Mouse (Mus musculus) CH12.LX (cell line): ENCODE measurements around the gene Slc39a1. TPM values are rescaled to one million over a fixed set of nuclear protein-coding genes. Genes with fewer than 3 reads are reported as not detected.

Source experiments
- DNase-seq: peaks from one replicate; pipeline ENCODE4 v3.0.0-alpha.2; 2013; ENCODE audit errors: extremely low read depth
- H3K27ac ChIP-seq: 2 replicates; pipeline ENCODE4 v1.5.1; 2012; ENCODE audit warnings: low read depth, mild to moderate bottlenecking, control low read depth, moderate library complexity; ENCODE audit not compliant: insufficient read depth
- H3K27me3 ChIP-seq: replicated peaks from 2 replicates; pipeline ENCODE3; 2012; ENCODE audit warnings: inconsistent platforms
- H3K36me3 ChIP-seq, 2 experiments: replicated peaks in 1 of 2; 2 replicates each; pipeline versions ENCODE3 to v1.6.1; 2012; ENCODE audit warnings: inconsistent platforms in 1 of 2, low read length in 1 of 2, mild to moderate bottlenecking in 1 of 2, mixed read lengths in 1 of 2, moderate library complexity in 1 of 2; ENCODE audit not compliant: control insufficient read depth in 1 of 2, insufficient read depth in 1 of 2
- H3K4me1 ChIP-seq, 2 experiments: 2 replicates each; pipeline ENCODE4 v1.6.1; 2012; ENCODE audit warnings: inconsistent platforms in 1 of 2, moderate library complexity in 1 of 2; ENCODE audit not compliant: insufficient read depth in 2 of 2, control insufficient read depth in 1 of 2
- H3K4me2 ChIP-seq: 2 replicates; pipeline ENCODE4 v1.6.1; 2012; ENCODE audit warnings: low read depth, mild to moderate bottlenecking, control low read depth; ENCODE audit not compliant: poor library complexity, insufficient read depth, severe bottlenecking
- H3K4me3 ChIP-seq, 3 experiments: fragments of 150-350 bp in 1 of 3; sonication (generic) in 1 of 3; replicated peaks in 1 of 3; 2 replicates each; pipeline versions ENCODE3 to v1.5.1; 2011 to 2012; ENCODE audit warnings: low read depth in 2 of 3, low read length in 2 of 3, mild to moderate bottlenecking in 2 of 3, moderate library complexity in 2 of 3, control low read depth in 1 of 3, improper control_type of control experiment in 1 of 3, inconsistent platforms in 1 of 3, mixed read lengths in 1 of 3; ENCODE audit not compliant: poor library complexity in 1 of 3
- H3K79me2 ChIP-seq: replicated peaks from 2 replicates; pipeline ENCODE4 v1.6.1; 2012; ENCODE audit warnings: mild to moderate bottlenecking, moderate library complexity; ENCODE audit not compliant: control insufficient read depth, poor library complexity, insufficient read depth, severe bottlenecking; ENCODE audit errors: extremely low read depth
- H3K9ac ChIP-seq: 2 replicates; pipeline ENCODE4 v1.6.1; 2012; ENCODE audit warnings: low read depth, mild to moderate bottlenecking, control low read depth, moderate library complexity; ENCODE audit not compliant: insufficient read depth
- H3K9me3 ChIP-seq: replicated peaks from 2 replicates; pipeline ENCODE3; 2012; ENCODE audit warnings: low read length, inconsistent platforms, mixed read lengths
- BHLHE40 ChIP-seq: IDR thresholded peaks from 2 replicates; pipeline ENCODE4 v1.6.1; 2011; ENCODE audit warnings: mild to moderate bottlenecking, low read depth, low read length, improper control_type of control experiment
- CTCF ChIP-seq, 2 experiments: IDR thresholded peaks in 1 of 2; conservative IDR thresholded peaks in 1 of 2; 2 replicates each; pipeline ENCODE4 v1.5.1; 2011 to 2012; ENCODE audit warnings: low read depth in 2 of 2, low read length in 2 of 2, improper control_type of control experiment in 1 of 2, inconsistent platforms in 1 of 2, mild to moderate bottlenecking in 1 of 2, moderate library complexity in 1 of 2
- ELF1 ChIP-seq: IDR thresholded peaks from 2 replicates; pipeline ENCODE4 v1.6.1; 2014; ENCODE audit warnings: low read depth, mild to moderate bottlenecking, inconsistent platforms, low read length, improper control_type of control experiment
- ETS1 ChIP-seq: conservative IDR thresholded peaks from 2 replicates; pipeline ENCODE4 v1.6.1; 2012; ENCODE audit warnings: low read depth, mild to moderate bottlenecking, inconsistent platforms, low read length, improper control_type of control experiment, moderate library complexity
- HCFC1 ChIP-seq: IDR thresholded peaks from 2 replicates; pipeline ENCODE4 v1.6.1; 2012; ENCODE audit warnings: low read depth, mild to moderate bottlenecking, inconsistent platforms, low read length, improper control_type of control experiment
- IRF4 ChIP-seq: IDR thresholded peaks from 2 replicates; pipeline ENCODE4 v1.6.1; 2014; ENCODE audit warnings: low read depth, mild to moderate bottlenecking, inconsistent platforms, low read length, improper control_type of control experiment
- JUND ChIP-seq: conservative IDR thresholded peaks from 2 replicates; pipeline ENCODE4 v1.6.1; 2011; ENCODE audit warnings: low read depth, low read length, improper control_type of control experiment
- KAT2A ChIP-seq: IDR thresholded peaks from 2 replicates; pipeline ENCODE4 v1.6.1; 2012; ENCODE audit warnings: low read length, improper control_type of control experiment, inconsistent platforms; ENCODE audit not compliant: insufficient replicate concordance
- MAZ ChIP-seq: IDR thresholded peaks from 2 replicates; pipeline ENCODE4 v1.6.1; 2012; ENCODE audit warnings: low read depth, mild to moderate bottlenecking, inconsistent platforms, low read length, improper control_type of control experiment, moderate library complexity
- MXI1 ChIP-seq: IDR thresholded peaks from 2 replicates; pipeline ENCODE4 v1.6.1; 2011; ENCODE audit warnings: mild to moderate bottlenecking, low read depth, low read length, improper control_type of control experiment
- MYC ChIP-seq: IDR thresholded peaks from 2 replicates; pipeline ENCODE4 v1.6.1; 2011; ENCODE audit warnings: low read depth, mild to moderate bottlenecking, improper control_type of control experiment, low read length
- NRF1 ChIP-seq: IDR thresholded peaks from 2 replicates; pipeline ENCODE4 v1.6.1; 2014; ENCODE audit warnings: low read depth, mild to moderate bottlenecking, inconsistent platforms, low read length, improper control_type of control experiment, moderate library complexity
- PAX5 ChIP-seq: IDR thresholded peaks from 2 replicates; pipeline ENCODE4 v1.6.1; 2012; ENCODE audit warnings: low read length, inconsistent platforms, mixed read lengths
- POLR2AphosphoS2 ChIP-seq: IDR thresholded peaks from 2 replicates; pipeline ENCODE4 v1.6.1; 2011; ENCODE audit warnings: low read depth, low read length, improper control_type of control experiment
- RCOR1 ChIP-seq: conservative IDR thresholded peaks from 2 replicates; pipeline ENCODE4 v1.6.1; 2012; ENCODE audit warnings: low read depth, mild to moderate bottlenecking, inconsistent platforms, low read length, improper control_type of control experiment
- SIN3A ChIP-seq: IDR thresholded peaks from 2 replicates; pipeline ENCODE4 v1.6.1; 2012; ENCODE audit warnings: low read length, improper control_type of control experiment, inconsistent platforms
- TBP ChIP-seq: conservative IDR thresholded peaks from 2 replicates; pipeline ENCODE4 v1.6.1; 2011; ENCODE audit warnings: low read depth, low read length, improper control_type of control experiment
- TCF12 ChIP-seq: IDR thresholded peaks from 2 replicates; pipeline ENCODE4 v1.6.1; 2014; ENCODE audit warnings: low read depth, mild to moderate bottlenecking, inconsistent platforms, low read length, improper control_type of control experiment
- UBTF ChIP-seq: IDR thresholded peaks from 2 replicates; pipeline ENCODE4 v1.6.1; 2012; ENCODE audit warnings: low read depth, mild to moderate bottlenecking, inconsistent platforms, low read length, improper control_type of control experiment, moderate library complexity
- ZKSCAN1 ChIP-seq: IDR thresholded peaks from 2 replicates; pipeline ENCODE4 v1.6.1; 2012; ENCODE audit warnings: low read depth, inconsistent platforms, low read length, improper control_type of control experiment, borderline replicate concordance
- ZMIZ1 ChIP-seq: IDR thresholded peaks from 2 replicates; pipeline ENCODE4 v1.6.1; 2012; ENCODE audit warnings: low read depth, mild to moderate bottlenecking, inconsistent platforms, low read length, improper control_type of control experiment
- dilution Hi-C: fragments of 300-500 bp; cut with MboI; formaldehyde crosslinking; loops from 2 replicates; pipeline ENCODE4 v1.14.3; 2020; ENCODE audit warnings: low sequenced_read_pairs; ENCODE audit not compliant: extremely low pct_unique_long_range_greater_than_20kb, extremely low pct_ligation_motif_present
- in situ Hi-C: fragments of 300-500 bp; cut with MboI; formaldehyde crosslinking; loops from 3 replicates; pipeline ENCODE4 v1.14.3; 2019; ENCODE audit warnings: low sequenced_read_pairs, low pct_ligation_motif_present, low pct_unique_long_range_greater_than_20kb, mixed read lengths
- polyA plus RNA-seq: library from polyadenylated mRNA; unstranded; fragments of >175 nt; gene quantifications from 2 replicates; pipeline ENCODE4 v1.2.1, GENCODE M21; 2012; ENCODE audit warnings: low read depth; ENCODE audit not compliant: insufficient read length
- total RNA-seq, 2 experiments: library from RNA; depleted of rRNA; stranded (reverse); fragments of 300-350 nt in 1 of 2; fragments of >200 nt in 1 of 2; gene quantifications; 2 replicates each; pipeline ENCODE4 v1.2.3; 2012 to 2014

Slc39a1 gene
- total and polyA plus RNA-seq, 3 experiments = 23.8 to 42.2 (median 40.7) TPM

GRCm38 (mm10) chr3:90255784-90256353 lies 7.9 kb downstream of the Slc39a1 start:
- peaks cover 9 to 49% of the 10 kb centered on the region in 2 experiments for H3K4me1 ChIP-seq

GRCm38 (mm10) chr3:90256731-90257530 lies 9.0 kb downstream of the Slc39a1 start:
- peak overlapping the region; percentile 82 for H3K27ac ChIP-seq
- no peak for TF ChIP-seq ETS1
- no peak for TF ChIP-seq NRF1
- TF ChIP-seq TCF12 = peak; percentile 45; the same call in 1 of the 2 replicates
- TF ChIP-seq KAT2A = no peak
- TF ChIP-seq UBTF = no peak
- no peak for TF ChIP-seq ZKSCAN1
- no peak for TF ChIP-seq MYC
- TF ChIP-seq JUND = no peak
- TF ChIP-seq CTCF (conservative IDR thresholded peaks at IDR 0.05 in 1 of 2, IDR thresholded peaks at IDR 0.05 in 1 of 2; ENCODE audit: low read depth in 2 of 2, low read length in 2 of 2) = no peak
- TF ChIP-seq IRF4 = peak; percentile 30; the same call in 1 of the 2 replicates
- TF ChIP-seq PAX5 = no peak
- TF ChIP-seq HCFC1 = peak; percentile 21; the same call in 1 of the 2 replicates
- TF ChIP-seq RCOR1 = no peak
- no peak for TF ChIP-seq TBP
- TF ChIP-seq ELF1 = no peak
- TF ChIP-seq, all 38 proteins: peak for 3
- peak overlapping the region; percentile 46 for H3K4me2 ChIP-seq
- in situ Hi-C loops (no loop called here), dilution Hi-C loops (no loop called here)
- H3K9ac ChIP-seq = peak overlapping the region; percentile 85
- peaks cover 53% of the 10 kb centered on the region for H3K79me2 ChIP-seq
- H3K27me3 ChIP-seq = no peaks in the 10 kb centered on the region
- peaks cover 11 to 51% of the 10 kb centered on the region in 2 experiments for H3K4me1 ChIP-seq
- no peak for DNase-seq
- H3K36me3 ChIP-seq = peaks cover 49 to 51% of the 10 kb centered on the region in 2 experiments
- H3K9me3 ChIP-seq = no peaks in the 10 kb centered on the region
- H3K4me3 ChIP-seq = peak overlapping the region; percentile 91 to 95 (median 93)

More at GRCm38 (mm10) chr3:90255784-90256353, 7.9 kb downstream of the Slc39a1 start:
- TF ChIP-seq BHLHE40 (peak; percentile 96), SIN3A (0 out of 2 replicates have a peak, but pooled peaks have one; percentile 16), UBTF (no peak), MXI1 (peak; percentile 64), POLR2AphosphoS2 (no peak), IRF4 (no peak), MAZ (no peak), MYC (0 out of 2 replicates have a peak, but pooled peaks have one; percentile 41), ZMIZ1 (0 out of 2 replicates have a peak, but pooled peaks have one; percentile 51)
- TF ChIP-seq, all 38 proteins: peak for 5
- H3K27me3 ChIP-seq = no peaks in the 10 kb centered on the region
- H3K4me3 ChIP-seq = peak overlapping the region; percentile 91 to 95 (median 93)
- dilution Hi-C loops = no loop called here
- peak overlapping the region; percentile 46 for H3K4me2 ChIP-seq
- H3K27ac ChIP-seq = peak overlapping the region; percentile 82
- no peaks in the 10 kb centered on the region for H3K9me3 ChIP-seq
- H3K9ac ChIP-seq = peak overlapping the region; percentile 85
- H3K36me3 ChIP-seq = peaks cover 48 to 50% of the 10 kb centered on the region in 2 experiments
- H3K79me2 ChIP-seq = peaks cover 53% of the 10 kb centered on the region
- in situ Hi-C loops = no loop called here
- DNase-seq = no peak
